9 mouse cellular contexts compared by ENCODE assay signal in the genomic region with DNA sequence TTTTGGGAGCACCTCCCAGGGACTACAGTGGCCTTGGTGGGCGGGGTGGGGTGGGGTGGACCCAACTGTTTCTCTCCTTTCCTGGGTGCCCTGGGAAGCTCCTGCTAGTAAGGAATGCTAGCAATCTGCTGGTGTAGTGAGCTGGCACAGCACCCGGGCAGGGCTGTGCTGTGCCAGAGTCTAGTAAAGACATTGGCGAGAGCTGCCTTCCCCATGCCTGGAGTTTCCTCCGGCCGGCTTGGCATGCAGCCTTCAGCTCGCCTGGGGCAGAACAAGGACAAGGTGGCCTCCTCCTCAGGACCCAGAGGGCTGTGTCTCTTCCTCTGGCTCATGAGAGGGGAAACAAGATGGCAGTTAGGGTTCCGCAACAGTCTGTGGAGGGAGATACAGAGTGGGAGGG.
DNase-seq lines count a peak whose midpoint lies in the region; ATAC-seq and TF ChIP-seq lines count a peak whose summit lies in the region.
"Had no signal": no experiment of that assay in that cellular context is flagged by ENCODE, and none has a peak within 500 bp of the region (broad histone marks: within the 10 kb centered on the region; RNA-seq: fewer than 3 reads in every experiment).

No protein-coding gene starts in this region.

- H3K9ac ChIP-seq in kidney, embryonic 16.5 days (replicated peaks; ENCODE audit: low read length), result no peak overlapping the region
- H3K9ac ChIP-seq: limb, embryonic 13.5 days had no signal

- TF ChIP-seq CTCF in gastrocnemius, adult 2 months (IDR thresholded peaks at IDR 0.05), result no peak

- peak; percentile 83 for DNase-seq in kidney, adult 11 months
- peak; percentile 80 for DNase-seq in adrenal gland, postnatal 10 days
- DNase-seq in gastrocnemius, adult 2 months, result peak; percentile 90
- DNase-seq in kidney, postnatal 36 days, result peak; percentile 84 to 87
- no peak for DNase-seq in B cell, adult 2 months
- no peak for DNase-seq in frontal cortex, postnatal 25 days (ENCODE audit: low spot score in 2 of 2)
- DNase-seq in thymus, postnatal 36 days, result no peak

- H3K27me3 ChIP-seq in kidney, embryonic 16.5 days (ENCODE audit: insufficient read depth, low read length), result no peaks in the 10 kb centered on the region

- intact Hi-C loops in gastrocnemius, adult 2 months (cut with DNase I), result no loop called here

- H3K4me1 ChIP-seq in kidney, embryonic 16.5 days (ENCODE audit: insufficient read depth, low read length), result peaks cover 26% of the 10 kb centered on the region

- no peak overlapping the region for H3K4me3 ChIP-seq in kidney, embryonic 16.5 days (ENCODE audit: low read length)
- H3K4me3 ChIP-seq in gastrocnemius, adult 2 months, result 0 out of 2 replicates have a peak overlapping the region, but pooled peaks have one; percentile 1
- H3K4me3 ChIP-seq: limb, embryonic 13.5 days had no signal

- 87% methylated on average over 7 of the region's 7 CpGs for WGBS in kidney, embryonic 16.5 days

- H3K36me3 ChIP-seq in kidney, embryonic 16.5 days (ENCODE audit: insufficient read depth, low read length), result no peaks in the 10 kb centered on the region
- H3K36me3 ChIP-seq: limb, embryonic 13.5 days had no signal

- no peak overlapping the region for H3K27ac ChIP-seq in kidney, embryonic 16.5 days (ENCODE audit: low read length)
- peak overlapping the region; percentile 76 for H3K27ac ChIP-seq in gastrocnemius, adult 2 months
- H3K27ac ChIP-seq: limb, embryonic 13.5 days had no signal

- H3K9me3 ChIP-seq in kidney, embryonic 16.5 days (ENCODE audit: low read length), result no peaks in the 10 kb centered on the region
- H3K9me3 ChIP-seq: limb, embryonic 13.5 days had no signal

- no peak for ATAC-seq in kidney, embryonic 16.5 days (ENCODE audit: low FRiP score, low TSS enrichment)

- no peak overlapping the region for H3K4me2 ChIP-seq in kidney, embryonic 16.5 days (replicated peaks; ENCODE audit: low read depth, low read length)
- H3K4me2 ChIP-seq: limb, embryonic 13.5 days had no signal

Comparison
In these comparisons a context has a peak if more than half of its experiments do, and no peak if none do; other contexts are left out.
1. DNase-seq: peak in kidney, adult 11 months (single experiment), adrenal gland, postnatal 10 days (single experiment), gastrocnemius, adult 2 months (single experiment) and kidney, postnatal 36 days (2 of 2); none in B cell, adult 2 months (0 of 2), frontal cortex, postnatal 25 days (0 of 2) and thymus, postnatal 36 days (0 of 2).